Mouse (Mus musculus) left cerebral cortex, adult 11 months (tissue): ENCODE data around the gene Chst3.
"Not testable (repeated sequence)": the region's sequence is repeated elsewhere in the genome, so short reads cannot be mapped to it uniquely, and the experiment has no call there.

ENCODE experiments used
- DNase-seq: peaks from one replicate; pipeline ENCODE4 v3.0.0; 2022; ENCODE audit warnings: low spot score

The Chst3 gene

GRCm38 (mm10) chr10:60197406-60197821, 21.6 kb downstream of the Chst3 start:
- no peak for DNase-seq

- DNase-seq, result no peak
Measured at GRCm38 (mm10) chr10:60196971-60197370, 22.1 kb downstream of the Chst3 start.

GRCm38 (mm10) chr10:60195087-60195486, 24.0 kb downstream of the Chst3 start:
- no peak for DNase-seq

- DNase-seq, result no peak
Measured at GRCm38 (mm10) chr10:60193532-60194423, 25.3 kb downstream of the Chst3 start.

GRCm38 (mm10) chr10:60191796-60192195, 27.3 kb downstream of the Chst3 start:
- DNase-seq, result peak; percentile 76

GRCm38 (mm10) chr10:60189534-60190186, 29.4 kb downstream of the Chst3 start:
- no peak for DNase-seq

- DNase-seq, result no peak
Measured at GRCm38 (mm10) chr10:60186191-60186945, 32.7 kb downstream of the Chst3 start.

- no peak for DNase-seq
Measured at GRCm38 (mm10) chr10:60185023-60185709, 33.9 kb downstream of the Chst3 start.

- DNase-seq, result not testable (repeated sequence)
Measured at GRCm38 (mm10) chr10:60175306-60175705, 43.8 kb downstream of the Chst3 start.

GRCm38 (mm10) chr10:60174506-60174905, 44.6 kb downstream of the Chst3 start:
- DNase-seq, result no peak

- DNase-seq, result peak; percentile 78
Measured at GRCm38 (mm10) chr10:60173035-60173434, 46.0 kb downstream of the Chst3 start.

GRCm38 (mm10) chr10:60172306-60172705, 46.8 kb downstream of the Chst3 start:
- DNase-seq, result no peak

GRCm38 (mm10) chr10:60171368-60171767, 47.7 kb downstream of the Chst3 start:
- DNase-seq, result no peak

- DNase-seq, result no peak
Measured at GRCm38 (mm10) chr10:60170326-60171089, 48.6 kb downstream of the Chst3 start.

- DNase-seq, result no peak
Measured at GRCm38 (mm10) chr10:60168960-60169359, 50.1 kb downstream of the Chst3 start.

- DNase-seq, result no peak
Measured at GRCm38 (mm10) chr10:60168306-60168705, 50.8 kb downstream of the Chst3 start.

GRCm38 (mm10) chr10:60166068-60166467, 53.0 kb downstream of the Chst3 start:
- no peak for DNase-seq

GRCm38 (mm10) chr10:60164869-60165268, 54.2 kb downstream of the Chst3 start:
- no peak for DNase-seq

GRCm38 (mm10) chr10:60162973-60163255, 56.1 kb downstream of the Chst3 start:
- no peak for DNase-seq

- DNase-seq, result not testable (repeated sequence)
Measured at GRCm38 (mm10) chr10:60162184-60162972, 56.7 kb downstream of the Chst3 start.
